Mouse (Mus musculus): ENCODE results near the gene Med27.

GRCm38 (mm10) chr2:29439857-29440502, 93.4 kb downstream of the Med27 start:
- TF ChIP-seq GATA1 (IDR thresholded peaks at IDR 0.05; ENCODE audit: borderline replicate concordance, low read length) (no peak), FLI1 (IDR thresholded peaks at IDR 0.05; ENCODE audit: low read length) (no peak)
